Mouse (Mus musculus): ENCODE measurements around the gene Kcnq5. TPM values are rescaled to one million over a fixed set of nuclear protein-coding genes. Genes with fewer than 3 reads are reported as not detected.

Gene Kcnq5
- polyA plus RNA-seq, 1 experiment: not detected

DNA sequence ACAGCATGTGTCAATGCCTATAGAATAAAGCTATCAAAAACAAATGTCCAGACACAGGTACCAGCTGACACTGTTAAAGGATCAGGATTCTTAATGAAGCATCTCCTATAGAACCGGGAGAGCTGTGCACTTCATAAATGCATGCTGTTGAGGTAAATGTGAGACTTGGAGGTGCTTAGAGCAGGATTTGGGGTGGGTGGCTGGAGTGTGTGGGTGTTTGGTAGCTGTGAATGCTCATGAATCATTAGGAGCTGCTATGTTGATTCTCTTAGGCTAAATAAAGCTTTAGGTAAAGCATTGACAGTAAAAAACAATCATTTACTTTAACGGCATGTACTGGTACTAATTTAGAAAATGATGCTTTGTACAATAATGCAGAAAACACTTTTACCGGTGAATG, 465.4 kb downstream of the Kcnq5 start:
- Histone ChIP-seq H3K4me1 (ENCODE audit: control insufficient read depth) (no peaks in the 10 kb centered on the region), H3K27me3 (ENCODE audit: control insufficient read depth) (no peaks in the 10 kb centered on the region), H3K36me3 (ENCODE audit: control insufficient read depth) (no peaks in the 10 kb centered on the region), H3K4me3 (replicated peaks) (no peak overlapping the region), H3K9me3 (ENCODE audit: control insufficient read depth, low read length) (no peaks in the 10 kb centered on the region)
- TF ChIP-seq GATA1 (IDR thresholded peaks at IDR 0.05; ENCODE audit: low read length) (no peak), TAL1 (IDR thresholded peaks at IDR 0.05; ENCODE audit: low read length) (no peak)

DNA sequence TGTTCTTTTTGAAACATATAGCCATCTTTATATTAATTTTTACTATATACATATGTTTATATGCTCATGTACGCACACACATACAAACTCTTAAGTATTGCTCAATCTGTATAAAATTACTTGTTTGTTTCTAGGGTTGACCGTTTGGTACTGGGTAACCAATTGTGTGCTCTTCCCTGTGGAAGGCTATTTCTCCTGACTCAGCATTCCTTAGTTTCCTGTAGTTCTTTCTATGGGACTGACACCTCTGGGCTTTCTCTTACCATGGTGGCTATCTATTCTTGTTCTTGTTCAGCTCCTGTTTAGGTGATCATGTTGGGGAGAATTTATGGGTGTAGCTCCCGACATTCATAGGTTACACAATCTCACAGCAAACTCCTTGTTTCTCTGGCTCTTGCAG, 473.1 kb downstream of the Kcnq5 start:
- Histone ChIP-seq H3K4me1 (ENCODE audit: control insufficient read depth) (no peaks in the 10 kb centered on the region), H3K27me3 (ENCODE audit: control insufficient read depth) (no peaks in the 10 kb centered on the region), H3K9me3 (ENCODE audit: control insufficient read depth, low read length) (no peaks in the 10 kb centered on the region), H3K4me3 (replicated peaks) (no peak overlapping the region), H3K36me3 (ENCODE audit: control insufficient read depth) (no peaks in the 10 kb centered on the region)
- TF ChIP-seq TAL1 (IDR thresholded peaks at IDR 0.05; ENCODE audit: low read length): no peak
- TF ChIP-seq GATA1 (IDR thresholded peaks at IDR 0.05; ENCODE audit: low read length): no peak

DNA sequence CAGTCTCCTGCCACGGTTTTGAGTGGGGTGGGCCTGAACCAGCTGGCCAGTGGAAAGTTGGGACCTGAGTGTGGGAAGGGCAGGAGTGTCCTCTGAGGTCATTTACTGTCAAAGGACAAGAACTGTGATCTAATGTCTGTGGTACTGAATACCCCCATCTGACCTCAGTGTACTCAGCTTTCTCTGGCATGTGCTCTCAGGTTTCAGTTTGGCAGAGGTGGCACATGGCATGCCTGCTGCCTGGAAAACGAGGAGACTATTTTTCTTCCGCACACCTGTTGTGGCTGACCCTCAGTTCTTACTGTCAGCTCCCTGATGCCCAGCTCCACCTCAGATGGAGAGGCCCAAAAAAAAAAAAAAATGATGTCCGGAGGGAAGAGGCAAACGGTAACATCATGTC, 475.5 kb downstream of the Kcnq5 start:
- Histone ChIP-seq H3K9me3 (ENCODE audit: control insufficient read depth, low read length) (no peaks in the 10 kb centered on the region), H3K36me3 (ENCODE audit: control insufficient read depth) (no peaks in the 10 kb centered on the region), H3K4me1 (ENCODE audit: control insufficient read depth) (no peaks in the 10 kb centered on the region), H3K27me3 (ENCODE audit: control insufficient read depth) (no peaks in the 10 kb centered on the region), H3K4me3 (replicated peaks) (no peak overlapping the region)
- TF ChIP-seq GATA1 (IDR thresholded peaks at IDR 0.05; ENCODE audit: low read length) (no peak), TAL1 (IDR thresholded peaks at IDR 0.05; ENCODE audit: low read length) (no peak)

DNA sequence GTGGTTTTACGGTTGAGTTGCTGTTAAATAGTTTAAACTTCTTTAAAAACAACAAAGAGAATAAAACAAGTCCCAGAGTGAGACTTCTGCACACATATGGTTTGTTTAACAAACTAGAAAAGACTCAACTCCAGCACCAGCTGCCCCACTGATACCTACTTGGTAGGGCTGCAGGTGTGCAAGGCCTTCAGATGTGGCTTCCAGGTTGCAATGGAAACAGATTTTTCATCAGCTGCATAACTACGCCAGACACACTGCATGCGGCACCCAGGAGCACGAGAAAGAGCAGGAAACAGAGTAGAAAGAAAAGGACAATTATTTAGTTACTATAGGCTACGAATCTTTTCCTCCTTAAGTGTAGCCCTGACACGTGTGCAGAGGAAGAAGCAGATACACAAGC, 492.4 kb downstream of the Kcnq5 start:
- Histone ChIP-seq H3K4me3 (replicated peaks) (no peak overlapping the region), H3K4me1 (ENCODE audit: control insufficient read depth) (no peaks in the 10 kb centered on the region), H3K36me3 (ENCODE audit: control insufficient read depth) (no peaks in the 10 kb centered on the region), H3K27me3 (ENCODE audit: control insufficient read depth) (no peaks in the 10 kb centered on the region), H3K9me3 (ENCODE audit: control insufficient read depth, low read length) (no peaks in the 10 kb centered on the region)
- TF ChIP-seq TAL1 (IDR thresholded peaks at IDR 0.05; ENCODE audit: low read length): no peak
- no peak for TF ChIP-seq GATA1 (IDR thresholded peaks at IDR 0.05; ENCODE audit: low read length)

DNA sequence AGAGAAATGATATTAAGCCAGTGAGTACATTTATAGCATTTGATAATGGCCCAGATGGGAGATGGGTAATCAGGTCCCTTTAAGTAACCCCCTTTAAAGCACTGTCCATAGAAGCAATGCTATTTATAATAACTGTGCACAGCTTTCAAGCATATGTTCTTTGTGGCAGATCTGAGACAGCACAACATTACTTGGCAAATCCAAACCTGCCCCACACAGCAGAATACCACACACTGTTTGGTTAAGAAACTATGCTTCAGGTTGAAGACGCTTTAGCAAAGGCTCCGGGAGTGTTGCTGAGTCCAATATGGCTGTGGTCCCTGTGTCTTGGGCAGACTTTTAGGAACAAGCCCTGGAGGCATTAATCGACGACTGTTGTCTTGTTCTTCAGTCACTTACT, 495.3 kb downstream of the Kcnq5 start:
- H3K27me3 ChIP-seq (ENCODE audit: control insufficient read depth): no peaks in the 10 kb centered on the region
- H3K9me3 ChIP-seq (ENCODE audit: control insufficient read depth, low read length): no peaks in the 10 kb centered on the region
- H3K4me3 ChIP-seq (replicated peaks): no peak overlapping the region
- H3K4me1 ChIP-seq (ENCODE audit: control insufficient read depth): no peaks in the 10 kb centered on the region
- TF ChIP-seq GATA1 (IDR thresholded peaks at IDR 0.05; ENCODE audit: low read length) (no peak), TAL1 (IDR thresholded peaks at IDR 0.05; ENCODE audit: low read length) (no peak)
- no peaks in the 10 kb centered on the region for H3K36me3 ChIP-seq (ENCODE audit: control insufficient read depth)

DNA sequence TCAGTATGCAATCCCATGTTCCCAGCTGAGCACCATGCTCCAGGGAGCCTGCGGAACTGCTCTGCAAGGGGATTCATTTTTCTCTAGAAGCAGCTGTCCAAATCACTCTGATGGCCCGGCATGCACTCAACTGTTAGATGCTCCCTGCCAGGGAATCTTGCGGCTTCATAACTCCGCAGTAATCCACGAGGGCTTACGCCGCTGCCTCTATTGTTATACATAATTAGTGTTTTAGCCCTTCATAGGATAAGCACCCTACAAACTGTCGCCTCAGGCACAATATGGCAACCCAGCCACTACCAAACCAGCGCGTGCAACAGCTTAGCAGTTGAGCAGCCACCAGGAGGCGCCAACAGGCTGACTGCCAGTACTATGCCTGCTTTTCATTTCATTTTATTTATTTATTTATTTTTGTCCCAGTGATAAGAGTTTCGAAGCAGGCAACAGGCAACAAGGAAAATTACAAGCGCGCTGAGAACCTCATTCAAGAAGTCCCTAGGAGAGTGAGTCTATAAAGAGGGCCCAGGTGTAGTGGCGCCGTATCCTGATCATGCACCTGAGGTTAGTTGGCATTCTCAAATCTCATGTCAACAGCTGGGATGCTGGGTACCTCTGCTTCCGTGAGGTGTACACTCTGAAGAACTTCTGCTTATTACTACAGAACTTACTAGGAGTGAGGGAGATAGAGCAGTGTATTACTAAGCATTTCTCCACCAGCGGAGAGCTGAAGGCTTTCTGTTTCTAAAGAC, 500.6 kb downstream of the Kcnq5 start:
- no peak for TF ChIP-seq TAL1 (IDR thresholded peaks at IDR 0.05; ENCODE audit: low read length)
- no peak for TF ChIP-seq GATA1 (IDR thresholded peaks at IDR 0.05; ENCODE audit: low read length)
- no peaks in the 10 kb centered on the region for H3K4me1 ChIP-seq (ENCODE audit: control insufficient read depth)
- no peak overlapping the region for H3K4me3 ChIP-seq (replicated peaks)
- no peaks in the 10 kb centered on the region for H3K36me3 ChIP-seq (ENCODE audit: control insufficient read depth)
- H3K9me3 ChIP-seq (ENCODE audit: control insufficient read depth, low read length): no peaks in the 10 kb centered on the region
- H3K27me3 ChIP-seq (ENCODE audit: control insufficient read depth): no peaks in the 10 kb centered on the region

DNA sequence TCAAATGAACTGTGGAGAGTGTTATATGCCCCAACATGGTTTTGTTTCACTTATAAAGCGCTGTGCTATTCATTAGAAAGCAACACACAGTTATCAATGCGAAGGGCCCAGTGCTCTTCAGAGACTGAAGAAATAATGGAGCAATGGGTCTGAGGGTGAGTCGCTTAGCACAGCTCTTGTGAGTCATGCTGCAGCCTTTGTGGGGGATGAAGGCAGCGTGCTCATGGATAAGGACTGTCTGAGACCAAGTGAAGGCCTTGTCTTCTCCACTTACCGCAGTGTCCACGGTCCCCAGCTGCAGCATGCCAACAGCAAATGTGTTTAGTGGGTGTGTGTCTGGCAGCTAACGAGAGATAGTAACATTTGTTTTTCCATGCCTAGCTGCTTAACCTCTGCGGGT, 503.2 kb downstream of the Kcnq5 start:
- Histone ChIP-seq H3K4me3 (replicated peaks) (no peak overlapping the region), H3K9me3 (ENCODE audit: control insufficient read depth, low read length) (no peaks in the 10 kb centered on the region), H3K27me3 (ENCODE audit: control insufficient read depth) (no peaks in the 10 kb centered on the region), H3K4me1 (ENCODE audit: control insufficient read depth) (no peaks in the 10 kb centered on the region), H3K36me3 (ENCODE audit: control insufficient read depth) (no peaks in the 10 kb centered on the region)
- TF ChIP-seq GATA1 (IDR thresholded peaks at IDR 0.05; ENCODE audit: low read length): no peak
- no peak for TF ChIP-seq TAL1 (IDR thresholded peaks at IDR 0.05; ENCODE audit: low read length)

DNA sequence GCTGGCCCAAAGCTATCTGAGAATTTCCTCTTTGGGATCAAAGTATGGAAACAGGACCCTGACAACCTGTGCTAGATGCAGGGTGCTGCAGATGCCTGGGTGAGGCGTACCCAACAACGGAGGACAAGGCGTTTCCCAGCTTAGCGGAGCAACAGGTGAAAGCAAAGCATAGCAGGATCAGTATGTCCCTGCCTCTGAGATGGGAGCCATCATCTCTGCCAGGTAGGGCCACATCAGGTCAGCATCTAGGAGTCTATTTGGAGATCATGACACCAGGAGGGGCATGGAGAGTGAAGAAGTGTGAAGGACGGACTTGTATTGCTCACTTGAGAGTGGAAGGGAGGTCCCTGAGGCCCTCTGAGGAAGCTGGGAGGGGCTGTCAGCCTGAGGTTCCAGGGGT, 505.8 kb downstream of the Kcnq5 start:
- Histone ChIP-seq H3K27me3 (ENCODE audit: control insufficient read depth) (no peaks in the 10 kb centered on the region), H3K36me3 (ENCODE audit: control insufficient read depth) (no peaks in the 10 kb centered on the region), H3K4me1 (ENCODE audit: control insufficient read depth) (no peaks in the 10 kb centered on the region), H3K9me3 (ENCODE audit: control insufficient read depth, low read length) (no peaks in the 10 kb centered on the region), H3K4me3 (replicated peaks) (no peak overlapping the region)
- TF ChIP-seq TAL1 (IDR thresholded peaks at IDR 0.05; ENCODE audit: low read length) (no peak), GATA1 (IDR thresholded peaks at IDR 0.05; ENCODE audit: low read length) (no peak)

DNA sequence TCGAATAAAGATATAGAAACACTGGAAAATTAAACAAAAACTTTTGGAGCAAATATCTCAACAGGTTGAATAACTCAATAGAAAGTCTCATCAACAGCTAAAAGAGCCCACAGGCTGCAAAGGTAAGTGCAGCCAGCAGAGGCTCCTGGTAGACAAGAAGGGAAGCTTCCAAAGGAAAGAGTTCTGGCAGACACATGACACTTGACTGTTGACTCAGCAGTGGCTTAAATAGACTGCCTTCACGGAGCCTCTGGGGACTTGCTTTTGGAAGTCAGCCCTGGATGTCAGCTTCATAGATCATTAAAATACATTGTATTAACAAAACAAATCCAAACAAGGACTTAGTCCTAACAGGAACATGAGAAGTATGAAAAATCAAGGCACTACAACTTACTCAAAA, 513.5 kb downstream of the Kcnq5 start:
- no peak overlapping the region for H3K4me3 ChIP-seq (replicated peaks)
- no peak for TF ChIP-seq GATA1 (IDR thresholded peaks at IDR 0.05; ENCODE audit: low read length)
- TF ChIP-seq TAL1 (IDR thresholded peaks at IDR 0.05; ENCODE audit: low read length): no peak
- no peaks in the 10 kb centered on the region for H3K36me3 ChIP-seq (ENCODE audit: control insufficient read depth)
- no peaks in the 10 kb centered on the region for H3K27me3 ChIP-seq (ENCODE audit: control insufficient read depth)
- no peaks in the 10 kb centered on the region for H3K9me3 ChIP-seq (ENCODE audit: control insufficient read depth, low read length)
- no peaks in the 10 kb centered on the region for H3K4me1 ChIP-seq (ENCODE audit: control insufficient read depth)

DNA sequence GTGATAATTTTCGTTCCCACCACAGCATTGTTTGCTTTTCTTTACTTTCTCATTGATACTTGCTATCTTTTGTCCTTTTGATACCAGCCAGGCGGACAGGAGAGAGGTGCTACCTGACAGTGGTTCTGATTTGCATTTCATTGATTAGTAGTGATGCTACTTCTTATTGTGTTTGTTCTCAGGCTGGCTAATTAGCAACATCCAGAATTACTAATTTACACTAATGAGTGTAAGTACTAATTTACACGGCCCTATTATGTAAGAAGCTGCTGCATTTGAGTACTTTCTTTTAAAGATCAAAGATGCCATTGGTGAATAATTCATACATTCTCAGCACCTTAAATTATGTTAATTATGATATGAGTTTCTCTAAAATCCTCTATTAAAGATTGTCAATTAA, 525.0 kb downstream of the Kcnq5 start:
- Histone ChIP-seq H3K27me3 (ENCODE audit: control insufficient read depth) (no peaks in the 10 kb centered on the region), H3K4me1 (ENCODE audit: control insufficient read depth) (no peaks in the 10 kb centered on the region), H3K9me3 (ENCODE audit: control insufficient read depth, low read length) (no peaks in the 10 kb centered on the region), H3K36me3 (ENCODE audit: control insufficient read depth) (no peaks in the 10 kb centered on the region), H3K4me3 (replicated peaks) (no peak overlapping the region)
- TF ChIP-seq TAL1 (IDR thresholded peaks at IDR 0.05; ENCODE audit: low read length) (no peak), GATA1 (IDR thresholded peaks at IDR 0.05; ENCODE audit: low read length) (no peak)

Data from erythroblast, embryonic 14.5 days (primary cell).